Mouse (Mus musculus) layer of hippocampus, postnatal 10 days (tissue): ENCODE data around the gene Slc15a3. TPM values are rescaled to one million over a fixed set of nuclear protein-coding genes. Genes with fewer than 3 reads are reported as not detected.

ENCODE experiments used
- DNase-seq, 2 experiments: peaks; one replicate each; pipeline ENCODE4 v3.0.0; 2021; ENCODE audit warnings: low spot score in 2 of 2
- total RNA-seq, 2 experiments: library from RNA; stranded (reverse); gene quantifications; 2 replicates each; pipeline ENCODE4 v1.2.3; 2021

Gene Slc15a3
- total RNA-seq, 2 experiments from 2014 or later: 1.1 to 1.5 TPM

DNA sequence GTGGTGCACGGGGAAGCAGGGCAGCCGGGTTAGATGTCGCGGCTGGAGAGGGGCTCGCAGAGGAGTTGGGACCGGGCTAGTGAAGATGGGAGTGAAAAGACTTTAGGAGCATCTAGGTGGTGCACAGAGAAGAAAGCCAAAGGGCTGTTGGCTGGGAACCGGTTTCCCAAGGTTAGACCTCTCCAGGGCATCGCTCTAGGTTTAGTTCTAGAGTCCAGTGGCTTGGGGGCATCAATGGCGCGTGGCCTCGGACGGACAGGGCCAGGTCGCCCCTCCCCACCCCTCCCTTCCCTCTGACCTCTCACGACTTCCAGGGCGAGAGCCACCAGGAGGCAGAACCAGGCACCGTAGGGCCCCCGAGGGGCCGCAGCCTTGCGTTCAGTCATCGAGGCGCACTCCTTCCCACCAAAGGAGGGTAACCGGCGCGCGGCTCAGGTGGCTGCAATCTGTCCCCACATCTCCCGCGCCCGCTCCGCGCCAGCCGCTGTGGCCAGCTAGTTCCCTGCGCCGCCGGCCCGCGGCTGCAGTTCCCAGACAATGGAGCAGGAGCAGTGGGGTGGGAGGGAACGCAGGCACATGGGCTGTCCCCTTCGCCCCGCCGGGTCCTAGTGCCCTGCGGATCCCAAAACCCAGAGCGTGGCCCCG, 29.8 kb downstream of the Slc15a3 start:
- DNase-seq: peak; percentile 80 to 88

DNA sequence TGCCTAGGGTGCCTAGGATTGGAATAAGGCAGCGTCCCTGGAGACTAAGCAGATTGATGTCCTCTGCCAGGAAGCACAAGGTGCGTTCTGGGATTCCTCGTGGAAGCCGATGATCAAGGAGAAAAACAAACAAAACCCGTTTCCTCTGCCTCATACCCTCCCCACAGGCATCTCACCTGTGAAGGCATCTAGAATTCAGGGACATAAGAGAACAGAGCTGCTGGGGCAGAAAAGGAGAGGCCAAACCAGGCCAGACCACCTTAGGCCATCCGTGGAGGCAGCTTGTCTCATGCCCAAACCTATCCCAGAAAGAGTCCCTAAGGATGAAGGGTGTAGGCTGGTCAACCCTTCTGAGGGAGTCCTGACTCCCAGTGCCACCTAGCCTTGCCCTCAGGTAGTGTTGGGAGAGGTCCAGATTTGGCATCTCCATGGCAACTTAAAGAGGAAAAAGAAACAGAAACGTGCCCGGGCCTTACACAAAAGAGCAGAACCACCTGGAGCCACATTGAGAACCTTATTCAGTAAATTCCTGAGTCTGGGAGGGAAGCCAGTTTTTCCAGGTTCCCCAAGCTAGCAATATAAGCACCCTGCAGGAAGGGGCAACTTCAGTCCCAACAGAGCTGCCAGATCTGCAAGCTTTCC, 30.5 kb downstream of the Slc15a3 start, which contains the start of gene Tmem132a:
Tmem132a (minus strand) TSS at position 55 of the 642 bp plus-strand sequence.
- DNase-seq: no peak

DNA sequence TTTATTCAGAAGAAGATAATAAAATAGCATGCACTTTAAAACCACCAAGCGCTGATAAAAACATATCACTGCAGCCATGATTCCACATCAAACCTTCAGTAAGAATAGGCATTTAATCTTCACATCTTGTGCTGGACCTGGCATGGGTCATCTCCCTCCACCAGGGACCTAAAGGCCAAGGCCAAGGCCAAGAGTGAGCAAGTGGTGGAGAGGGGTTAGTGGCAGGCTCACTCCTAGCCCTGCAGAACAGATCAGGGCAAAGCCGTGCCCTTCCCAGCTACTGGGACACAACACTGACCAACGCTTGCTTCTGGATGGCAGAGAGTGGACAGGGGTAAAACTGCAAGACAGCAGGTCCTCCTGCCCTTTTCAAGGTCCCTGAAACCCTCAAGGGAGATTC, 31.1 kb downstream of the Slc15a3 start:
- no peak for DNase-seq

DNA sequence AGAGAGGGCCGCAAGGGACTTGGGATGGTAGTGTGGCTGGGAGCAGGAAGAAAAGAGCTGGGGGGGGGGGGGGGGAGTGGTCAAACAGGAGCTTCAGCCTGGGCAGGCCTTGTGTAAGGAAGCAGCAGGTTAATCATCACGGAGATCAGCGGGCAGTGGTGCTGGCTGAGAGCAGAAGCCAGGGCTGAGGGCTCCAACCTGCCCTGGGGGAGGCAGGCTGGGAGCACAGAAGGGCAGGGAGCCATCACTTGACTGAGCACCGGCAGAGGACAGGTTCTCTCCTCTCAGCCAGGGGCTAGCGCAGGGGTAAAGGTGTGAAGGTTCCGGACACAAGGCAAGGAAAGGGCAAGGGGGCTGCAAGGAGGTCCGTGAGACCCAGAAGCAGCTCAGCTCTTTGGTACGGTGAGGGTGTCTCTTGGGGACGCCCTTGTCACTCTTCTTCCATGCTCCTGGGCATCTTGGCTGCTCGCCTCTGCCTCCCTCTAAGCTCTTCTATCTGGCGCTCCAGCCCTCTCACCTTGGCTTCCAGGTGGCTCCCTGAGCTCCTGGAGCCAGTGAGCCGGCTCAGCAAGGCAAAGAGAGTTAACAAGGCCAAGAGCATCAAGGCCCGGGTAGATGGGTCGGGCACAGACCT, 31.9 kb downstream of the Slc15a3 start:
- DNase-seq: no peak

DNA sequence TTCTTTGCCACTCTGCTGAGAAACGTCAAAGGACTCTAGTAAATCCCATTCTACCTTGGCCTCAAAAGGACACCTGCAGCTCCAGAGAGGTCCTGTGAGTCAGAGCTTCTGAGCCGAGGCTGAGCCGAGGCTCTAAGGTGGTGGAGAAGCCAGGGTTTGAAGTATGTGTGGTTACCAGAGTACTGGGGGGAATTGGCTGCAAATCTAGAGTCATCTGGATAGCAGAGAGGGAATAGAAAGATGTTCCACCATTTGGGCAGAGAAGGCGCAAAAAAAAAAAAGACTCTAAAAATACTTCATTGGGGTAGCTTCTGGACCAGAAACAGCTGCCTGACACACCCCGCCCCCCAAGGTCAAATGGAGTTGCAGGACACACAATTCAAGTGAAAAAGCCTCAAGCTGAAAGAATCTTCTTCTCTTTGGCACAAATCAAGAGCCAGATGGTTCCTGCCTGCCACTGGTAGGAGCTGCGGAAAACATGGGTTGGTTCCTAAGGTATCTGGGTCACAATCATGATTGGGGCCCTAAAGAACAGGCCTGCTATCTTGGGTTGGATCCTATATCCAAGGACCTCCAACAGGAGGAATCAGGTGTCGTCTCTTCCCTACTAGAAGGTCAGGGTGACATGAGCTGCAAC, 38.8 kb downstream of the Slc15a3 start:
- no peak for DNase-seq

- DNase-seq: peak in 1 of 2 experiments; percentile 60
These were observed 40.8 kb downstream of the Slc15a3 start for GRCm38 (mm10) chr19:10880085-10880974.

GRCm38 (mm10) chr19:10880975-10881425, 41.5 kb downstream of the Slc15a3 start:
- DNase-seq: no peak

GRCm38 (mm10) chr19:10881426-10882154, 42.1 kb downstream of the Slc15a3 start, which contains the start of gene Tmem109:
Gene Tmem109, minus strand, starts transcription at chr19:10882001.
- DNase-seq: peak; percentile 90 to 95

GRCm38 (mm10) chr19:10892201-10892600, 52.7 kb downstream of the Slc15a3 start:
- DNase-seq: no peak

GRCm38 (mm10) chr19:10895016-10895528, 55.5 kb downstream of the Slc15a3 start, which contains the start of gene Prpf19:
Gene Prpf19, plus strand, starts transcription at chr19:10895231.
- peak; percentile 99 to 100 for DNase-seq

DNA sequence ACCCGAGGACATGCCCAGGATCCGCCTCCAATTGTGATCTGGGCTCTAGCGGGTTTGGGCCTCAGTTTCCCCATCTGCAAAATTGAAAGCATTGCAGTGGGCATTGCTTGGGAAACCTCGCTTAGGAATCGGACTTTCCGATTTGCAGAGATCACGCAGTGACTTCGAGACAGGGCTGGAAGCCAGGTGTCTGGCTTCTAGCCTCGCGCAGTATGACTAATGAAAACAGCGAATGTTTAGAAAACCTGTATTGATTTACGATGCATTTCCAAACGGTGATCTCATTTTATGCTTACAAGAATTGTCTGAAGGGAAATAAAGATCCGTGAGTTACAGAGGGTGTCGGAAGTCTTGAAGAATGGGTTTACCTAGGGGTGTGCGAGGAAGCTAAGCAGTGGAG, 56.2 kb downstream of the Slc15a3 start:
- no peak for DNase-seq

DNA sequence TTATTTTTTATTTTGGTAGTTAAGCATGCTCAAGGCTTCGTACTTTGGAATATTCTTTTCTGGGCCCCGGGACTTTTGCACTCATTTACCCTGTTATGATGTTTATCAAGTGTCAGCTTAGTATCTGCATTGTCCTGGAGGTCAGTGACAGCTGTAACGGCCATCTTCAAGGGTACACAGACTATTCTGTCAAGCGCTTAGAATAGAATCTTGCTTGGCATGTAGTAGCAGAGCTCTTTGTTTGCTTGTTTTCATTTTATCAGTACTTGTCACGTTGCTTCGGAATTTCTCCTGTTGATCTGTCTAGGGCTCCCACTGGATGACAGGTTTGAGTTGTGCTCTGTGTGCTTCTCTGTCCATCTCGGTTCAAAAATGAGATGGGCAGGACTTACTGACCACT, 57.3 kb downstream of the Slc15a3 start:
- no peak for DNase-seq

GRCm38 (mm10) chr19:10897491-10897890, 58.0 kb downstream of the Slc15a3 start:
- no peak for DNase-seq

- DNase-seq: no peak
These were observed 60.8 kb downstream of the Slc15a3 start for GRCm38 (mm10) chr19:10900315-10900714.

DNA sequence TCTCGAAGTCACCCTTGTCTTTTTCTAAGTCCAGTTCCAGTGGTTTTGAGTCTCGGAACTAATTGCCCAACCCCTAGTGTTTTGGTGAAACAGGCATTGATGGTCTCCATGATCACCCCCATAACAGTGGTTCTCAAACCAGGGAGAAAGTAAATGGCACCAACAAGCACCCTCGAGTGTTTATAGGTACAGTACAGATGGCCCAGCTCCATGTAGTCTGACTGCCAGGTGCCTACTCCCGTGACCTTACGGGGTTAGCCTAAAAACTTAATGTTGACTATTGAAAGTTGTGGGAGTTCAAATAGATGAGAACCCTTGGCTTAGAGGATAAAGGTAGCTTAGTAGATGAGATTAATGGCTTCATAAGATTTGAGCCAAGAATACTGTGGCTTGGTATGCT, 61.5 kb downstream of the Slc15a3 start:
- no peak for DNase-seq

GRCm38 (mm10) chr19:10904512-10904911, 65.0 kb downstream of the Slc15a3 start:
- DNase-seq: no peak

DNA sequence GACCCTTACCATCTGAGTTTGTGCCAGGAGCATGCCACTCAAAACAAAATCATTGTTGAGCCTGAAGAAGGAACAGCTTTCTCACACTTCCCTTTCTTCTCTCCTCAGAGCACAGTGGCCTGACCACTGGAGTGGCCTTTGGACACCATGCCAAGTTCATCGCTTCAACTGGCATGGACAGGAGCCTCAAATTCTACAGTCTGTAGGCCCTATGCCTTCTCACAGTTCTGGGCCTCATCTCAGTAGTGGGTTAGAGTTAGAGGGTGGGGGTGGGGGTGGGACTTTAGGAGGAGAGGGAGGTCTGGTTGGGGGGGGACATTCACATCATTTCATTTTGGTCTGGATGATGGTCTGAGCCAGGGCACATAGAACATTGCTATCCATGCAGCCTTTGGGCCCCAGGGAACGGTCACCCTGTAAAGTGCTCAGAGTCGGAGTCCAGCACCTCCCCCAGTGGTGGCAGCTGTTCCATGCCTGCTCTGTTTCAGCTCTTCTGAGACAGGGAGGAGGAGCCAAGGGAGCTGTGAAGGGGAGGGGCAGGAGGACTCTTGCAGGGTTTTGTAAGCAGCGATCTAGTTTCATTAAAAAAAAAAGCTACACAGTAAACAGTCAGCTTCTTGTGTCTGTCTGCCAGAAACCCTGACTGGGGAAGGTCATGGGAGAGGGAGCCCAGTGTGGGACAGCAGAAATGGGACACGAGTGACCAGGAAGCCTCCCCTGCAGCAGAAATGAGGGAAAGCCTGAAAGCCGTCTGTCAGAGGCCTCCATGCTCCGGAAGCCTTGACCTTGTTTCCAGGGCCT, 65.6 kb downstream of the Slc15a3 start:
- peak; percentile 32 to 61 for DNase-seq

DNA sequence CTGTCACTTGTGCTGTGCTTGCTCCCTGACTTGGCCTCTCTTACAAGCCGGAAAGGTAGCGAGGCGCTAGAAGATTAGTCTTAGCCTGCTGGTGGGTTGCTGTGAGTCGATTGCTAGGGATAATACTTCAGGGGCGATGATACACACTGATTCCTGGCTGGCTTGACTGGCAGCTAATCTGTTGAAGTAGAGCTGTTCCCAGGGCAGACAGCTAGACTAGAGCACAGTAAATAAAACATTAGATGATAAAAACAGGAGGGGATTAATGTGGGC, 66.1 kb downstream of the Slc15a3 start:
- no peak for DNase-seq

- DNase-seq: peak; percentile 62 to 69
These were observed 68.4 kb downstream of the Slc15a3 start for GRCm38 (mm10) chr19:10907891-10908290.
